Mouse (Mus musculus) c-Kit-positive CD71-positive TER-119-negative erythroid progenitor cells, embryonic 14.5 days (primary cell): ENCODE data around the gene Tpst2.

Source experiments
- DNase-seq: peaks from one replicate; pipeline ENCODE4 v3.0.0-alpha.2; 2013; ENCODE audit warnings: low read depth

Gene Tpst2

GRCm38 (mm10) chr5:112335473-112335872 is 59.0 kb downstream of the Tpst2 start:
- no peak for DNase-seq

DNA sequence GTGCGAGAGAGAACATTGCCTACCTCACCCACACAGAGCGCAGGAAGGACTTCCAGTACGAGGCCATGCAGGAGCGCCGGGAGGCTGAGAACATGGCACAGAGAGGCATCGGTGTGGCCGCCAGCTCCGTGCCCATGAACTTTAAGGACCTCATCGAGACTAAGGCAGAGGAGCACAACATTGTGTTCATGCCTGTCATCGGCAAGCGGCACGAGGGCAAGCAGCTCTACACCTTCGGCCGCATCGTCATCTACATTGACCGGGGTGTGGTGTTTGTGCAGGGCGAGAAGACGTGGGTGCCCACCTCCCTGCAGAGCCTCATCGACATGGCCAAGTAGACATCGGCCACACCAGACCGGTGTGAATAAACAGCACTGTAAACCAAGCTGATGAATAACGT is 60.5 kb downstream of the Tpst2 start:
- DNase-seq = no peak

DNA sequence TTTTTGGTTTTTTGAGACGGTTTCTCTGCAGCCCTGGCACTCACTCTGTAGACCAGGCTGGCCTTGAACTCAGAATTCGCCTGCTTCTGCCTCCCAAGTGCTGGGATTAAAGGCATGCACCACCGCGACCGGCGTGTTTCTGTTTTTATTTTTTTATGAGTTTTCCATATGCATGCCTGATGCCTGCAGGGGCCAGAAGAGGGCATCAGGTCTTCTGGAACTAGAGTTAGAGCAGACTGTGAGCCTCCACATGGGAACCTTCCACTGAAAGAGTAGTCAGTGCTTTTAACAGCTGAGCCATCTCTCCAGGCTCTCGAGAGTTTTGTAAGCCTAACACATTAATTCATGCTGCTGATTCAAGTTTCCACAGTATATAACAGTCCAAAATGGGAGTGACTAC is 62.7 kb downstream of the Tpst2 start:
- DNase-seq = no peak

DNA sequence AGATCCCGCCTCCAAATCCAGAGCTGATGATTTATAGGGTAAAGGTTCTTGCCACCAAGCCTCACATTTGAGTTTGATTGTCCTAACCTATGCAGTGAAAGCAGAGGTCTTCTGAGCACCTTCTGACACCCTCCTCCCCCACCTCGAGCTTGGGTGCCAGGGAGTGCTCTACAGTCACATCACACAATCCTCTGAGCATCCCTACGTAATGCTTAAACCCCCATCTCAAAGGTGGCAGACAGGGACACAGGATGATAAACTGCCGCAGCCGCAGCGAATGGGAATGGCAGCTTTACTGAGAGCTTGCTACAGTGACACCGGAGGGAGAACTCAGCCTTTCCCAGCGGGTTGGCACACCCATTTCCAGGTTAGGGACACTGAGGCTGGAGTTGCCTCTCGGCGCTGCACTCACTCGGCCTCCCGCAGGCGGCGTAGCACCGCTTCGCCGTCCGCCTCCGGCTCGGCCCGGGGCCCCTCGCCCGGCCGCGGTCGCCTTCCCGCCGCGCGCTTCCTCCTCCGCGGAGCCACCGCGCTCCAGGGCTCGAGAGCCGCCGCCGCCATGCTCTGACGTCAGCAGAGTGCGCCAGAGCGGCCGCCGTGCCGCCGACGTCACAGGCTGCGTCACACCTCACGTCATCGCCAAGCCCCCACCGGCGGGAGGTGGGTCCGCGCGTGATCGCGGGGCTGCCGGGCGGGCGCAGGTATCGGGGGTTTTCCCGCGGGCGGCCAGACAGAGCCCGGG is 66.1 kb downstream of the Tpst2 start, which contains the start of the genes Srrd and Hps4:
Gene Srrd (minus strand): TSS at position 578 of the 742 bp plus-strand sequence.
Gene Hps4 (plus strand): TSS at position 621 of the 742 bp plus-strand sequence.
- peak; percentile 67 for DNase-seq

GRCm38 (mm10) chr5:112343205-112343595 is 66.7 kb downstream of the Tpst2 start:
- peak; percentile 69 for DNase-seq

GRCm38 (mm10) chr5:112344092-112344960 is 67.8 kb downstream of the Tpst2 start:
- no peak for DNase-seq

- no peak for DNase-seq
Measured at GRCm38 (mm10) chr5:112346211-112346965, 69.9 kb downstream of the Tpst2 start.

- no peak for DNase-seq
Measured at GRCm38 (mm10) chr5:112349169-112349568, 72.7 kb downstream of the Tpst2 start.

DNA sequence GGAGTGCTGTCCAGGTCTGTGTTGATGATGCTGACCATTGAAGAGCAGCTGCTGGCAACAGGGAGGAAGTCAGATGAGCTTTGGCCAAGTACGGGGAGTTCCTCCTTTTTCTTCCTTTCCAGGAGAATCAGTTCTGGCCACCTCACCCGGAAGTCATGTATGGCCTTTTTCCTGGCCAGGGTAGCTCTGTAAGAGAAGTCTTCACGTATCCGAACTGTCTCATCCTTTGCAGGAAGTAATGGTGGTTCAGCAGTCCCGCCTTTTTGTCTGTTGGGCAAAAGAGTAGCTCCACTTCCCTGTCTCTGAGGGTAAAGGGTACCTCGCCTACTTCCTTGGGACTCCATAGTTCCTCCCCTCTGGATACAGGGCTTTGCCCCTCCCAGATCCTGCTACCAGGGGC is 79.0 kb downstream of the Tpst2 start:
- no peak for DNase-seq

DNA sequence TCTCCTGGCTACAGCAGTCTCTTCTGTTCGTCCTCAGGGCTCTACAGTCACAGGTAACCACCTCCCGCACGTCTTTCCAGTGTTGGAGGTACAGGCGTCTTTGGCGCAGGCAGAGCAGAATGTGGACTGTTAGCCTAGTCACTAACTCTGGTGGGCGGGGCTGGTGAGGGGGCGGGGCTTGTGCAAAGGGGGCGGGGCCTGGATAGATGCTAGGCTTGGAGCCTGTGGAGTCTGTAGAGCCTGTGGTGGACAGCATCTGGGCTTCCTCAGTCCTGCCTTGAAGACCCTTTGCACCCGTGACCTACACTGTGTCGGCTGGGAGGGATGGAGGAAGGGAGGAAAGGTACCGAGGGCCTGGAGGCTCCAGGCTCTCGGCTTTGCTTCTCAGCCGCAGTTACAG is 79.4 kb downstream of the Tpst2 start, which contains the start of gene Gm6583:
Gene Gm6583 (minus strand): TSS at position 124 of the 400 bp plus-strand sequence.
- DNase-seq = no peak

GRCm38 (mm10) chr5:112356322-112356721 is 79.8 kb downstream of the Tpst2 start:
- no peak for DNase-seq

GRCm38 (mm10) chr5:112359520-112359919 is 83.0 kb downstream of the Tpst2 start:
- DNase-seq = peak; percentile 63

GRCm38 (mm10) chr5:112360077-112360476 is 83.6 kb downstream of the Tpst2 start:
- no peak for DNase-seq

GRCm38 (mm10) chr5:112364184-112364797 is 87.8 kb downstream of the Tpst2 start:
- no peak for DNase-seq
